Mouse (Mus musculus): ENCODE measurements around the gene Kdm2b.

DNA sequence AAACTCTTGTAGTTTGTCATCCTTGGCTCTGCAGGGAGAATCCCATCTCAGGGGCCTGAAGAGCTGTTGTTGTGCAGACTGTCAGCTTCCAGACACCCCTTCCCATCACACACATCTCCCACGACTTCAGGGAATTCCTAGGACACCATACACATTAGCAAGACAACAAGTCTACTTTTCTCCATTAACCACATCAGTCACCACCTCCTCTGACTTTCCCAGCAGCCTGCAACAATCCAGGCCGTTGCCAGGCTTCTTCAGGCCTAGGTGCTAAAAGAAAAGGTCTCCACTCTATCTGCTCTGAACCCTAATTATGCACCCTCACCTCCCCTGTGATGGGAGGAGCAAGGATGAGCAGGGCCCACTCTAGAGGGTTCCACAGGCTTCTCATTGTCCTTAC, 99.2 kb downstream of the Kdm2b start:
- no peak for TF ChIP-seq GATA1 (IDR thresholded peaks at IDR 0.05; ENCODE audit: borderline replicate concordance, low read length)
- TF ChIP-seq FLI1 (IDR thresholded peaks at IDR 0.05; ENCODE audit: low read length) = no peak

Data from megakaryocyte, embryonic 14.5 days (primary cell).